Mouse (Mus musculus) layer of hippocampus, adult 18-20 months (tissue): ENCODE measurements around the gene Inpp4b. TPM values are rescaled to one million over a fixed set of nuclear protein-coding genes. Genes with fewer than 3 reads are reported as not detected.
A peak's percentile ranks its signal among the peaks of the same experiment; 100 is the strongest.

Experiments
- DNase-seq, 2 experiments: peaks; one replicate each; pipeline ENCODE4 v3.0.0; 2022; ENCODE audit warnings: low spot score in 2 of 2
- long read RNA-seq: library from polyadenylated mRNA; stranded (forward); transcript quantifications from one replicate; pipeline ENCODE4 v2.0.0, GENCODE M21; 2021
- total RNA-seq, 2 experiments: library from RNA; stranded (reverse); gene quantifications; 2 replicates each; pipeline ENCODE4 v1.2.3; 2021

Gene Inpp4b
- total RNA-seq = 10 to 100 TPM; 10.4 to 10.9 TPM
- long read RNA-seq, partial matches to known transcripts = 5 of 7 reads
- long read RNA-seq, other reads (novel, unspliced or antisense) = 2 of 7 reads

DNA sequence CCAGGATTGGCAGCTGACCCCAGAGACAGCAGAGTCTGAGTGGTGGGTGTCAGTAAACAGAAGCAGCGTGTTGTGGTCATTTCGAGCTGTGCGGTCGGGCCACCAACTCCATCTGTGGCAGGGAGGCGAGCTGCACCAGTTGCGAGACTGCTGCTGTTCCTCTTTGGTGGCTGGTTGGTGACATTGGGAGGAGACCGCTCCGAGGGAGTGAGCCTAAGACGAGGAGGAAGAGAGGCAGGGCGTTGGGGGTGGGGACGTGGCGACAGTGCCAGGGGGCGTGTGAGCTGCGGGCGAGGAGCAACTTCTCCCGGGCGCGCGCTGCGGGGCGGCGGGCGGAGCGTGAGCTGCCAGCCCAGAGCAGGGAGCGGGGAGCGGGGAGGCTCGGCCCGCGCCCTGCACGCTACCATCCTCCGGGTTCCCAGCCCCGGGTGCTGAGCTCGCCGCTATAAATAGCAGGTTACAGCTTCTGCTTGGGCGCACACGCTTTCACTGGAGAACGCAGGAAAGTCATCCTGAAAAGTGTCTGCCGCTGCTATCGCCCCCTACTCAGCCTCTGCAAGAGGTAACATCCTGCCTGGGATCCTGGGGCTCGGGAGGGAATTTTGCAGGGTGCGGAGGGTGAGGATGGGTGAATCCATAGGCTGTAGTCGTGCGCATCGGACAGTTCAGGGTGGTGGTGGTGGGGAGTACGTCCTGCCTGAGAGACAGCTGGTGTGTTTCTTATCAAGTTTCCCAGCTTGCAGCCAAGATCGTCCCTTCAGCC, at the start of gene Inpp4b:
TSS of gene Inpp4b (plus strand) at position 321 of the 763 bp plus-strand sequence.
- DNase-seq = peak; percentile 59 to 73

DNA sequence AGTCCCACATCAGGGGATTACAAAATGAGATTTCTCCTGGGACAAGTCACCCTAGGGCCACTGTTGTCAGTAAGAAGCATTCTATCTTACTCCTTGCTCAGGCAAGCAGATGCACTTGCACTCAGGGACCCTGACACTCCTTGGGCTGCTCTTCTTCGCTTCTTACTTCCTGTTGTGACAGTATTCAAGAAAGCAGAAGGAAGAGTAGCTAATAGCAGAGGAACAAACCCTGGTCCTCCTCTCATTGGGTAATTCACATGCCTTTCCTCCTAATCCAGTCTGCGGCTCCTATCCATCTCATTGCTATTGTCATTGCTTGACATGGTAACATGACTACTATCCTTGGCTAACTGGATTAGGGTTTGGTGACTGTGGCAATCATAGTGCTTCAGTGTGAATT, 7.1 kb upstream of the Inpp4b start:
- DNase-seq = no peak

DNA sequence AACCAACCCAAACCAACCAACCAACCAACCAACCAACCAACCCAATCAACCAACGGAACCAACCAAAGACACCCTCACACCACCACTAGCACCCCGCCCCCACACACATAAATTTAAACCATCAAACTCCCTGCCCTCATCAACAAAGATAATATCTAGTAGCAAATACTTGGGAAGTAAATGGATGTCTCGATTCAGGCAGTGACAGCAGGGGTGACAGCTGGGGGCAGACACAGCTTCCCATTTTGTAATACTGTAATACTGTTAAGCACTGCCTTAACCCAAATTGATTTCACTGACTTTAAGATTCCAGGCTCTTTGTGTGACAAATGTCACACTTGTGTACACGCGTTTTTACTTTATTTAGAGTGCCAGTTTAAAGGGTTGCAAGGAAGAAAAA, 1.2 kb upstream of the Inpp4b start:
- DNase-seq = peak in 1 of 2 experiments; percentile 49

DNA sequence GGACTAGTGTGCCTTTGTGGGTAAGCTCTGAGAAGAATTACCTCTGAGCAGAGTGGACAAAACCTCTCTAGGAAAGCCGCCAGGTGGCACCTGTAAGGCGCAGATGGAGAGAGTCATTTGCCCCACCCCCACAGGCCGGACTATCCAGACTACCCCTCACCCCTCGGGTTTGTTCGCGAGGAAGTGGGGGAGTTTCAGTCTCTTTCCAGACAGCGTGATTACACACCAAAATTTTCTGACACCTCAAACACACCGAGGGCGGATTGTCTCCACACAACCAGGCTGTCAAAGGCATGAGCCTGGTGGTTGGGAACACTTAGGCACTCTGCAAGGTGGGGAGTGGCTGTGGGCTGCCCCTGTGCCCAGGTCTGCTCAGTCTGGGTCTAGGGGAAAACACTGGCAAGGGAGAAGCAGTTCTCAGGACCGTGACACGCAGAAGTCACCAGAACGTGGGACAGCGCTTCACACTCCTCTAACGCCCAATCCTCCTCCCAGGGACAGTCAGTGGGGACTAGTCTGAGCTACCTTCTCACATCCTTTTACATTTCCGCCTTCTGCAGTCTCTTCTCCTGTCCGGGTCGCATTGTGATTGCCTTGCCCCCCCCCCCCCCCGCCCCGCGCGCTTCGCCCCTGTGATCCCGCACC, 643 bp upstream of the Inpp4b start:
- peak; percentile 31 to 71 for DNase-seq

DNA sequence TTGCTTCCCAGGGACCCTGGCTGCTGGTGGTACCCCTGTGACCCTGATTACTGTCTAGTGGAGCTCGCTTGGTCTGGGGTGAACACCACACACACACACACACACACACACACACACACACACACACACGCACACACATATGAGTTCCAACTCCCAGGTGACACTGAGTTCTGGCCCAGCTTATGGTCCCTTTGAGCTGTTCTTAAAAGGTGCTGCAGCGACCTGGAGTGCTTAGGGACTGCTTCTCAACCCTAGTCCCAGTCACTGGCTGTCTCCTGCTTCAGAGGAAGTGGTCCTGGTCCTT, 595 bp downstream of the Inpp4b start:
- no peak for DNase-seq

DNA sequence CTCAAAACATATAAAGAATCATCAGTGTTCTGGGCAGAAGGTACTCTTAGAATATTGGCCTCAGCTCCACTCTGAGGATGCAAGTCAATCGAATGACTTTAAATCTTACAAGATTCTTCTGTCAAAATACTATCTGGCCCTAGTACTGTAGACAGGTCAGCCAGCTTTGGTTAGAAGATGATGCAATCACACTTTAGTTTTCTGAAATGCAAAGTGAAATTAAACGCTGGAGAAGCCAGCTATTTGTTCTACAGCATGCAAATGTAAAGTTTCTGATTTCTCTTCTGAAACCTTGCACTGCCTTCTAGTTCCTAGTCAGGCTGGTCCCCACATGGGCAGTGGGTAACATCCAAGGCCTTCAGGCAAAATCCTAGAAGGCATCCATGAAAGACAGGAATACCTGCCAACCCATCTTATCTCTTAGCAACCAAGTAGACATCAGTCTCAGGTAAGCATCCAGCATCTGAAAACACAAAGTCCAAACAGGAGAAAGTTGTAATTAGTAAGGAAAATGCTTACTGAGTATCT, 2.9 kb downstream of the Inpp4b start:
- DNase-seq = no peak

DNA sequence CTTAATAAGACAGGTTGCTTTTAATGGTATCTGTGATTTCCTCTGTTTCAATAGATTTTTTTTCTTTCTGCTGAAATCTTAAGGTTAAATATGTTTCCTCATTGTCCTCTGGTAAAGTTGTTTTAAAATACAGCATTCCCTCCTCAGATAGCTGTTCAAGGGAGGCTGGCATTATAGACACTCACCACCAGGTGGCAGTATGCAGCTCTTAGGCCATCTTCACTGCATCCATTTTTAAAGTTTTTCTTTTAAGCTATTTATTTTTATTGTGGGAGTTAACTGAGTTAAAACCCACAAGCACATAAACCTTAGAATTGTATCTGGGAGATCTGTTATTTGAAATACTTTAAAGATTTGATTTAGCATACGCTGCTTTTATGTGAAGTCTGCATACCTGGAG, 7.1 kb downstream of the Inpp4b start:
- peak in 1 of 2 experiments; percentile 44 for DNase-seq

DNA sequence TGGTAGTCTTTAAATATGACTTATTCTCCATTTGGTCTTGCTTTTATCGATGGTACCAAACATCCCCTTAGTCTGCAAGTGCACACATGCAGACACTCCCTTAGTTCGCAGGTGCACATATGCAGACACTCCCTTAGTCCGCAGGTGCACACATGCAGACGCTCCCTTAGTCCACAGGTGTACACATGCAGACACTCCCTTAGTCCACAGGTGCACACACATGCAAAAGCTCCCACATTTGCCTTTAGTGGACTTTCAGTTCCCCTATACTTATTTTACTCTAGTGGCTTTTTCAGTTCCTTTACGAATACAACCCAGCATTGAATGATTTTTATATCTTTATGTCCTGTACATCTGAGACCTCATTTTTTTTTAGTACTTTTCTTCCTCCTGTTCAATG, 11.1 kb downstream of the Inpp4b start:
- DNase-seq = no peak

DNA sequence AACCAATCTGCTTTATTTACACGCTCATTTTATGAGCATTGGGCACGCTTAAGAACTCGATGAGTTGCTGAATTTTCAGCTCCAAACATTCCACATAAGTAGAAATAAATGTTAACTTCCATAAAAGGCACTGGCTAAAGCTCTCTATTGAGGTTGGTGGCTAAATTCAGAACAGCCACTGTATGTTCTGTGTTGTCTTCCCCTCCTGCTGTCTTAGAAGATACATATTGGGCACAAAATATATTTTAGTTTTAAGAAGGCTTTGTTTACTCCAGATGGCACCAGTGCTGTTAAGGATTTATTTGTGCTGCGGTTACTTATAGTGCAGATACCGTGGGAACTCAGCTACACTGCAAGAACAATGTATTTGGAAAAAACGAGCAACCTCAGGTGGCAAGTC, 15.8 kb downstream of the Inpp4b start:
- peak in 1 of 2 experiments; percentile 14 for DNase-seq

DNA sequence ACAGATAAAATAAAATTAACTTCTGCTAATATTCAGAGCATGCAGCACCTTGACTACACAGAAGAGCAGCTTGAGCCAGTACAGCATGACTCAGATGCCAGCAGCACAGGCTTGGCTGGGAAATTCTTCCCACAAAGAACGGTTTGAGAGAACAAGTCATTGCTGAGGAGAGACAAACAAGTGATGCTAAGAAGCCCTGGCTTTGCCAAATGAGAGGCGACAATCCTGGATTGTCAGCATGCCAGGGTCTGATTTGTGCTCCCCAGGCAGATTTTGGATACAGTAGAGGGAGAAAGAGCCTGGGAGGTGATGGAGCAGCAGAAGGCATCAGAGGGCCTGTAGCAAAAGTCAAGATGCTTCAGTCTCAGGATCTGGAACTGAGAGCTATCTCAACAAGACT, 18.2 kb downstream of the Inpp4b start:
- DNase-seq = peak; percentile 41 to 69

DNA sequence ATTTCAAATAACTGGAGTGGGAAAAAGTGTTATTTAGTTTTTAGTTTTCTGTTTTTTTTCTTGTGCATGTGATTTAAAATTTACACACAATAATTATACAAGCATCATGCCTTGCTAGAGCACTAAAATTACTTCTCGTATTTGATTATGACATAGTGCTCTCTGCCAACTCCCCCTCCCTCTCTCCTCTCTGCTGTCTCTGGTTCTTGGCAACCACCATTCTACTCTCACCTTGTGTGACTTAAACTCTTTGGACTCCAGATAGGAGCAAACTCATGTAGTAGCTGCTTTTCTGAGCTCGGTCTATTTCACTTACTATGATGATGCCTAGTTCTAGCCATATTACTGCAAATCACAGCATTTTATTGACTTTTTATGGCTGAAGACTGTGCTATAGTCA, 18.8 kb downstream of the Inpp4b start:
- DNase-seq = peak in 1 of 2 experiments; percentile 21

DNA sequence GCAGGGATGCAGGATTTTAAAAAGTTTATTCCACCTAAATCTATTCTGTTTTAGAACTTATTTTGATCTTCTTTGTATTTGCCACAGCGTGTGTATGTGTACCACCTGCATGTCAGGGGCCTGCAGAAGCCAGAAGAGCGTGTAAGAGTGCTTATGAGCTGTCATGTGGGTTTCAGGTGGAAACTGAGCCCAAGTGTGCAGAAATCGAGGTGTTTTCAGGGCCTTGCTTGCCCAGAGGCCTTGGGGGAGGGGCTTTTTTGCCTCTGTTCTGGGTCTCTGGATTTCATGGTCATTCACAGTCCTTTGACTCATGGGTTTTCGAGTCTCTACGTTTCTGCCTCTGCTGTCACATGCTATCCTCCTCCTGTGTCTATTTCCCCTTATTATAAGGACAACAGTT, 28.3 kb downstream of the Inpp4b start:
- no peak for DNase-seq

DNA sequence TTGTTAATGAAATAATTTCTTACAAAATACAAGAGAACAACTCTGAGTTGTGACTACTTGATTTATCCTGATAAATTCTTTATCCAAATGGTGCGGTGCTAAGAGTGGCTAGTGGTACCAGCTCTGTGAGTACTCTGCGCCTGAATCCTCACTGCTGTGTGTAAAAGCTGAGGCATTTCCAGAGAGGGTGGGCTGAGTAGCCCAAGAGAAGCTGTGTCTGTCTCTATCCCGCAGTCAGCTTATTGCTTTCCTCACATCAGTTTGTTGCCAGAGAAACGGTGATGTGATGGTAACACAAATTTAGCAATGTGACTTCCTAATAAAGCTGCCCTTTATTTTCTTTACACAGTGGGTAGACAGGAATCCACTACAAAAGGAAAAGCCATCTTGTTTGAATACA, 29.5 kb downstream of the Inpp4b start:
- DNase-seq = peak in 1 of 2 experiments; percentile 5

DNA sequence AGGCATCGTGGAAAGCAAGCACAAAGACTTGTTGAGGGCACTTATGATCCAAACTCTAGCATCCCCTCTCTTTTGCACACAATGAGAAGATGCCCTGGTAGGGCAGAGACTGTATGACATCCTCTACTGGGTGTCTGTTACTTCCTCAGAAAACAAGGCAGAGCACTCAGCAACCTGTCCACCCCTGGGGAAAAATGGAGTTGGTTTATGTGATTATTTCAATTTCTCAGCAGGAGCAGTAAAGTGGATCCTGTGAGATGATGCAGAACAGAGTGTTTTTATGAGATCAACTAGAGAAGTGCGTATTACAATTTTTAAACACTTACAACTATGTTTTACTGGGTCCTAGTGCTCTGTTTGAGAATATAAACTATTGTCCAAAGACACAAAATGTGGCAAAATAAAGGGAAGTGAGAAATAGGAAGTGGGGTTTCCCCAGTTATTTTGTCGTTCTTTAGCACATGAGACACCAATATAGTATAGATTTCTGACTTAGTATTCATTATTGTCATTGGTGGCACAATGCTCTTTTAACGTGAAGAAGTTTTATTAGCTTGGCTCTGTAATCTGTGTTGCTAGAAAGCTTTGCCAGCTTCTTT, 32.6 kb downstream of the Inpp4b start:
- no peak for DNase-seq

DNA sequence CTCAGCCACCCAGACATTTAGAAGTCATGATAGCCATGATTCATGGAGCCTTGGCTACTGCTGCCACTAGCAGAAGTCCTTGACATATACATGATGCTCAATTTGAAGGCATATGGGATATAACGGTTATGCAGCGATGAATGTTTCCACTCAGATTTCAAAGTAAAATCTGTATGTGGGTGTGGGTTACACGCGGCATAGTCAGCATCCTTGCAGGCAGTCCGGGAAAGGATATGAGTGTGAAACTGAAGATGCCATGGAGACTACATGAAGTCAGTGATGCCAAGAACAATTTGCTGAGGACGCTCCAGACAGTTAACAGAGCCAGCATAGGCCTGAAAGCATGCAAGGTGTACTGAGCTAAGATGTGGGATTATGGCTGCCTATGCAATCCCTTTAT, 46.6 kb downstream of the Inpp4b start:
- no peak for DNase-seq

DNA sequence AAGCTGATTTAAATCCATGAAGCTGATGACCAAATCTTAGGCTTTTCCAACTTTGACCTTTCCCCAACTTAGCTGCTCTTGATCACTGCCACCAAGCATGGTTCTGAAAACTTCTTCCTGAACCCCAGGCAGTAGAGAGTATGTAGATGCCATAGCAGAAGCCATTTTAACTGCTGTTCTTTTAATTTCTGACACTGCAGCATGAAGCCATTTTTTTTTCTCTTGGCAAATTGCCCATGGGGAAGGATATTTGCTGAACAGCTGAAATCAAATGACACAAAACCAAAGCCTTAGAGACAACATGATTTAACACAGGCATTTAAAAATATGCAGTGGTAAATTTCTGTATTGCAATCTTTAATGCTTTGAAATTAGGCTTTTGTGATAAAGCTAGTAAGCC, 56.7 kb downstream of the Inpp4b start:
- DNase-seq = peak in 1 of 2 experiments; percentile 17

DNA sequence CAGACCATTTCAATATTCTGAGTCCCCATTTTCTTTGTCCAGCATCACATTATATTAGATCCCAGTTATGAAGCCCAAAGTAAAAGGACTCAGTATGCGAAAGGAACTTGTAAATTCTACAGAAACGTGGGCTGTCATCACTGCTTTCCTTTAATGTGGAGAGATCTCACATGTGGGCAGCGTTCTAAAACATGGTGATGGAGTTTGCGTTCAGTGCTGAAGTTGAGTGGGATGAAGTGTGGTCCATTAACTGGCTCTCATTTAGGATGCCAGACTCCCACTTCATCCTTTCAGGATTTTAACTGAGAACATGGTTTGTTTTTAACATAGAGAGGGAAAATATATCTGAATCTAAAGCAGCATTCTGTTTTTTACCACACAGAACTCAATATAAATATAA, 57.1 kb downstream of the Inpp4b start:
- peak in 1 of 2 experiments; percentile 13 for DNase-seq

DNA sequence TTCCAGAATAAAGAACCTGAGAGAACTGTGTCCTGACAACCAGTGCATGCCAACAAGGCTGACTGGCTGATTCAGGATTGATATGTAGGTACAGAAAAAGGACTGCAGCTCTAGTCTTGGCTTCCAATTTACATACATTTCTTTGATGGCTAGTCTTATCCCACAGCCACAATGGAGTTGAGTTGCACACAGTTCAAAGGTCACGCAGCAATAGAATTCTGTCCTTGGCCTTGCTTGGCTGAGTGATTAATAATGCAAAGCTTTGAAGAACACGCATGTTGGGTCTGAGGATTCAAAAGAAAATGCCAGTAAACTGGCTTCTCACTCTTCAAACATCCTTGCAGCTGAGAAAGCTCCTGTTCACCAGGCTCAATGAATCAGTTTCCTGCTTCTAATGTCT, 70.4 kb downstream of the Inpp4b start:
- DNase-seq = no peak

DNA sequence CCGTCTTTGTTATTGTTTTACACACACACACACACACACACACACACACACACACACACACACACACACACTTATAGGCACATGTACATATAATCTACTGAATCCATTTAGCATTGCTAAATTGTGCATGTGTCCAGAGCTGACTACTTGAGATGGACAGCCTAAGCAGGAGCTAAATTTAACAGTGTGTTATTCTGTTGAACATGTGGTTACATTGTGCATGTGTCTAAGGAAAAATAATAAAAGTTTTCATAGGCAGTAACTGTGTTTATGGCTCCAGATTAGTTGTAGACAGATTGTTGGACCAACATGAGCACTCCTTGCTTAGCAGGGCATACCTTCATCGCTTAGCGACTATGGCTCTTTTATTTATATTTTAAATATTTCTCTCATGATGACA, 101.6 kb downstream of the Inpp4b start:
- DNase-seq = no peak

DNA sequence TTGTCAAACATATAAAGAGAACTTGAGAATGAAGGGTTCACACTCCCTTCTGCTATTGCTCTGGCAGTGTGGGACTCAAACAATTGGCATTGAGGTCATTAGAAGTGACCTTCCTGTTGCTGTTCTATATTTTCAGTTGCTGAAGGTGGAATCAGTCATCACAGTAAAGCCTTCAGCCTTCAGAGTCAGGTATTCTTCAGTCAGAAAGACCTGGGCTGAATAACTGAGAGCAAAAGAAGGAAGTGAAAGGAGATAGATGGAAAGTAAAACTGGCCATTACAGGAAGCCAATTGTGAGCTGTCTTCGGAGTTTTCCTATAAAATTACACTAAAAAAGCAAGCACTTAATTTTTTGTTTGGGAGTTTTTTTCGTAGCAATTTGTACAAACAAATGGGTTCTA, 107.4 kb downstream of the Inpp4b start:
- DNase-seq = no peak

DNA sequence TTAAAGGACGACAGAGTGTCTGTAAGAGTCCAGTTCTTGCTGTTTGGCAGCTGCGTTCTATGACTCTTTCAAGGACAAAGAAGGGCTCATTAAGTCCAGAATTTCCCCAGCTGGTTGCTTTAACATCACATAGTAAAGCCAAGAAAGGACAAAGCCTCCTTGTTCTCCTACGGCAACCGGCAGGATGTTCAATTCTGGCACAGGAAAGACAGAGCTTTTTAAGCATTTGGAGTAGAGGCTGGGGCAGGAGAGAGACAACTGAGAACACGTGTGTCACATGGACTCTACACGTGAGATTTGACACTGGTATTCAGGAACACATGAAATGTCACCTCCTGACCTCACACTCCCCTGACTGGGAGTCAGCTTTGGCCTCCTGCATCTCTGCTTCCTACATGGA, 109.7 kb downstream of the Inpp4b start:
- peak in 1 of 2 experiments; percentile 5 for DNase-seq

DNA sequence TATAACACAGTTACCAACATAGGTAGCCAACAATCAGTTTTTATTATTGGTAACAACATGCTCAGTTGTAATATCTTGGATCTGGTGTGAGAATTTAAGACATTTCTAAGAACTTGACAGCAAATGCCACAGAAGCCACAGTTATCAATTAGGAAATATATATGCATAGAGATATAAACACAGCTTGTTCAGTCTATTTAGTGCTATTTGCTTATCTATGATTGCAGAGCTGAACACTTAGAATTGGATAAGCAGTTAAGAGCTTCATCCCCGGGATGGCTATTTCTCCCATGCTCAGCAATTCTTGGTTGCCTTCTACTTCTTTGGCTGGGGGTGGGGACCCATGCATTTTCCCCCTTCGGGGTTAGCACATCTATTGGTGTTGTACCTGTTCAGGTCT, 112.5 kb downstream of the Inpp4b start:
- DNase-seq = no peak
